Mouse (Mus musculus) testis, adult 10 weeks (tissue): ENCODE results near the gene Klhdc3. TPM values are rescaled to one million over a fixed set of nuclear protein-coding genes. Genes with fewer than 3 reads are reported as not detected.

Source experiments
- polyA plus RNA-seq: library from polyadenylated mRNA; stranded (reverse); fragments of 350-450 nt; fragmentation: Illumina TruSeq; extraction: RNeasy Lipid Tissue Mini Kit (QIAGEN cat#74804); gene quantifications from one replicate; pipeline ENCODE4 v1.2.3, GENCODE M21; 2014; ENCODE audit warnings: low read depth, low replicate concordance

Gene Klhdc3
- polyA plus RNA-seq: 36.7 TPM

DNA sequence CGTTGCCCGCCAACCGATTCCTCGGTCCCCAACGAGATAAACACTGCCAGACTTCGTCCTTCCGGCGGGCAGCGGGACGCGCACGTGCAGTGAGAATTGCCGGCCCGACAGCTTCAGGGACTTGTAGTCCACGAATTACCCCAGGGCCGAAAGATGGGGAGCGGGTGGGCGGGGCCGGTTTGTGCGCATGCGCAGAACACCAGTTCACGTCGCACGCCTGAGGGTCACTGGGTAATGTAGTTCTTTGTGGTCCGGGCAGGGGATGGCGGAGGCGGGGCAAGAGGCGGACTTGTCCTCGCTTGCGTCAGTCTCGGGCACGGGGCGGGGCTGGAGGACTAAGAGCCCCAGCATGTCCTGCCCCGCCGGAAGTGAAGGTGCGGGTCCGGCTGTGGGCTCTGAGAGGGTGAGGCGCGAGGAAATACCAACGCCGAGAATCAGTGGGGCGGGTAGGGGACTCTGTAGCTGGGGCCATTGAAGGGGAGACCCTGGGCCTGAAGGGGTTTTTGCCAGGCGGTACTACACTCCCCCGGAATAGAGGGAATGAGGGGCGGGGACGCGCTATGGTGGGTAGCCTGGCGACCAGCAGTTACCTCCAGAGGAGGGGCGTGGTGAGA, at the start of gene Klhdc3:
Klhdc3 (minus strand) TSS at position 155 of the 614 bp plus-strand sequence.

DNA sequence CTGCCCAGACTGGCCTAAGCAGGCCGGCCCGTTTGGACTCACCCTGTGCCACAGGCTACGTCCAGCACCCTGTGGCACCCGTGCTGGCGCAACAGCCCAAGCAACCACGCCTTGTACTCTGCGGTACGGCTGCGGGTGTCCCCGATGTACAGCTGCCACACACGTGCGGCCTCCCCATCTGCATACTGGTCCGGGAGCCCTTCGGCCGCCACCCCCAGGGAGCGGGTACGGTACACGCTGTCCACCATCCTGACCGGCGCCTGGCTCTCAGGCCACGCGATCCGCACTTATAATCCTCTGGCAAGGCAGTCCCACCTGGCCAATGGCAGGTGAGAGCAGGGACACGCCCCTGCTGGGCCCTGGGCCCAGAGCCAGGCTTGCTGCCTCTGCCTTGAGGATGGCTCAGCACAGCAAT, 48.2 kb upstream of the Klhdc3 start, which contains the start of gene Gnmt:
Gnmt (minus strand) TSS at position 265 of the 415 bp plus-strand sequence.

DNA sequence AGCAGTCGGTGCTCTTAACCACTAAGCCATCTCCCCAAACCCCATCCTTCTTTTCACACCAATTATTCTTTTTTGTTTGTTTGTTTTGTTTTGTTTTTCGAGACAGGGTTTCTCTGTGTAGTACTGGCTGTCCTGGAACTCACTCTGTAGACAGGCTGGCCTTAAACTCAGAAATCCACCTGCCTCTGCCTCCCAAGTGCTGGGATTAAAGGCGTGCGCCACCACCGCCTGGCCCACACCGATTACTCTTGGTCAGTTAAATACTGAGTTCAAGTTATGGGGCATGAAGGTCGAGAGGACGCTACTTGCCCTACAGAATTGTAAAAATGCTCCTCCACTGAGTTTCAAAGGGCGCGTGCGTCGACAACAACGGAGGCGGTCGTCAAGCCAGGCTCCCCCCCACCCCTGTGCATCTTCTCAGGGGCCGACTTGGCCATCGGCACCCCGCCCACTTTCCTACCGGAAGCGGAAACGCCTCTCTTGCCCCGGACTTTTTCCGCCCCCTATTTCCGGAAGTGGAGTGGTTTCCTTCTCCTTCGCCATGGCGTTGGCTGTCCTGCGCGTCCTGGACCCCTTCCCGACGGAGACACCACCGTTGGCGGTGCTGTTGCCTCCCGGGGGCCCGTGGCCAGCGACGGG, 30.4 kb upstream of the Klhdc3 start, which contains the start of gene Pex6:
Pex6 (plus strand) TSS at position 505 of the 639 bp plus-strand sequence.

DNA sequence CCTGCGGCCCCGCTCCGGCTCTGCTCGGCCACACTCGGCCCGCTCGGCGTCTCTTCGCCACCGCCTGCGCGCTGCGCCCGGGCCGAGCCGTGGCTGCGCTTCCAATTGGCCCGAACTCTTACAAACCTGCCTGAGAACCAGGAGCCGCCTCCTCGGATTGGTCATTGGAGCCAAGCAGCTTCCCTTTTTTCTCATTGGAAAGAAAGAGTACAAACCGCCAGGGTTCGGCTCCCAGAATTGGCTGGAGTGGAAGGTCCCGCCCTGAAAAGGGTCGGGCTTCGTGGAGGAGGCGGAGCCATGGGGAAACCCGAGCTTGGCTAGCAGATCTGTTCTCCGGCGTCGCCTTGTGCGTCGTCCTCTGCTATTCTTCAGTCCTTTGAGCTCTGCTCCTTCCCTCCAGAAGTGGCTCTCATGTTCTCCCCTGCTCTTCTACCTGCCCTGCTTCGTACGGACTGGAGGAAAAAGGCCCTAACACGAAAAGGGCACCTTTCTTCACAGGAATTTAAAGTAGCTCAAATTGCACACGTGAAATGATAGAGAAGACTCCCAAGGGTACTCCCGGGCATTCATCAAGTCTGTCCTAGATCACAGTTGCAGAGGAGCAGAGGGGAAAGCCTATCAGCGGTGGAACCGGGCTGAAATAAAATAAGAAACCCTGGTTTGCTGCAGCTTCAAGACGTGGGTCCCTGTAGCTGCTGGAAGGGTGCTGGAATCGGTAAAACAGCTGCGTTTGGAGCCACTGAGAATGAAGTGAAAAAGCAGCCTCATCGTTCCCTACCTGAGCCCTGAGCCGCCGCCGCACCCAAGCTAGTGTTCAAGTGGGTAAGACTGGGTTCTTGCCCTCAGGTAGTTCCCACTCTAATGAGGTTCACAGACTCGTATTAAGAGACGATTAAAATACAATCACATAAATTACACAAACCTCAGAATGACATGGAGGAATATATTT, 24.4 kb upstream of the Klhdc3 start, which contains the start of gene Ppp2r5d:
Ppp2r5d (minus strand) TSS at position 225 of the 949 bp plus-strand sequence.

DNA sequence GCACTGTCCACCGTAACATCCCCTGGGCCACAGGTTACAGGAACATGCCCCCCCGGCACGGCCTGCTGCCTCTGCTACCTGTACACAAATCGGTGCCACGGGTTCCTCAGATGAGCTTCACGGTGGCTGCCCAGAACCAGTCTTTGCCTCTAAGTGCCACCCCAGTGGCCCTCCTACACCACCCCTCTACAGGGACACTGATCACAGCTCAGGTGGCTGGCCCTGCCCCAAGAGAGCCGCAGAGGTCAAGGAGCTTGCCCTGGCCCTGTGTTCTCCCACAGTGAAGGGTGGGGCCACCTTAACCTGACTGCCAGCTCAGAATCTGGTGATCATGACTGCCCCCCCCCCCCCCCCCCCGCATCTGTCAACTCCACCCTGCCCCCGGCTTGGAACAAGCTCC, 2.3 kb downstream of the Klhdc3 start, which contains the start of gene Mea1:
Mea1 (plus strand) TSS at position 378 of the 400 bp plus-strand sequence.

DNA sequence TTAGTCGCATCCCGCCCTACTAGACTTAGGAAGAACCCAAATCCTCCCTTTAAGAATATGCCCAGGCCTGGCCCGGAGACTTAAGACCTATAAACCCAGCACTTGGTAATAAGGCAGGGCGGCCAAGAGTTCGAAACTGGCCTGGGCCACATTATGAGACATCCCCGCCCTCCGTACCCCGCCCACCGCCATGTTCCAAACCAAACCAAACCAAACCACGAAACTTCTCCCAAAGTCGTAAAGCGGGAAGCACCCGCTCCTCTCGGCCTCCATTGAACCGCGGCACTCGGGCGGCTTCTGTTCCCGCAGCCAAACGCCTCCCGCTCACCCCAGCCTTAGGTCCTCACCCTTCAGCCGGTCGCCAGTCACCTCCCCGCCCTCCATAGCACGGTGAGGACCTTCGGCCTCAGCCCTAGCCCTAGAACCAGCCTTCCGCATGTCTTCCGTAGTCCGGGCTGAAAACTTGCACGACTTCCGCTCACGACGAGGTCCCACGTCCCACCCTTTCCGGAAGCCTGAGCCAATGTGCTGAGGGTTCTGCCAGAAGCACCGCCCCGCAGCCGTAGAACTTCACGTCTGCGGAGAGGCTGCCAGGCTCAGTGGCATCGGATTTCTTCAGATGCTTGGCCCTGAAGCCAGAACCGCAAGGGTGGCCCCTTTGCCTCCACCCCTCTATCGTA, 6.7 kb downstream of the Klhdc3 start, which contains the start of gene Rrp36:
Rrp36 (minus strand) TSS at position 503 of the 680 bp plus-strand sequence.

DNA sequence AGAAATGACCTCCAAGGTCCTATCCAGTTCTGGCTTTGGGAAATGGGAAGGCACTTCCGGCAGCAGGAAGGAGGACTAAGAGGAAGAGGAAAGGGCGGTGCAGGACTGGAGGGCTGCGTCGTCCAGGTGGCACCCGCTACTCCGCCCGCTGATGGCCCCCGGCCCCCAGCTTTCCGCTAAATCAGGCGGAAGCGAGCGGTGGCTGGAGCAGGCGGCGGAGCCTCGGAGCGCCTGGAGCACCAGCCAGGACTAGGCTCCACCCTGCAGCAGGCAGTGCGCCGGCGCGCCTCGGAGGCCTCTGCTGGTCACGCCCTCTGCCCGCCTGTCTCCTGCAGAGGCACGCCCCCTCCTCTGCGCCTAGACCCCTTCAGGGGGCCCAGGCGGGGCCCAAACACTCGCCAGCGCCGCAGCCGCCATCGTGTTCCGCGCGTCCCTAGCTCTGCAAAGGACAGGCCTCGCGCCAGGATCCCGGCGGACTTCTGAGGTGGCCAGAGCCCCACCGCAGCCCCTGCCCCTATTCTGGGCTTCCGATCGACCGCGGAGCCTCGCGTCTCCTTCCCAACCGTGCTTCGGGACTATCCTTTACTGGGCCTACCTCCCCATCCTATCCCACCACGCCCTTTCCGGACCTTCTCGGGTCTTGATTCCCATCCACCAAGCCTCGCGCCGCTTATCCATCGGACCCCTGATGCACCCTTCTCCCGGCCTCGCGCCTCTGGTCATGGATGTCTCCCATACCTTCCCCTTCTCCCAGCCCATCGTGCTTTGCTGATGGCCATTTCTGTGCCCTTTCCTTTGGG, 30.3 kb downstream of the Klhdc3 start, which contains the start of gene Cul7:
Cul7 (plus strand) TSS at position 106 of the 800 bp plus-strand sequence.

DNA sequence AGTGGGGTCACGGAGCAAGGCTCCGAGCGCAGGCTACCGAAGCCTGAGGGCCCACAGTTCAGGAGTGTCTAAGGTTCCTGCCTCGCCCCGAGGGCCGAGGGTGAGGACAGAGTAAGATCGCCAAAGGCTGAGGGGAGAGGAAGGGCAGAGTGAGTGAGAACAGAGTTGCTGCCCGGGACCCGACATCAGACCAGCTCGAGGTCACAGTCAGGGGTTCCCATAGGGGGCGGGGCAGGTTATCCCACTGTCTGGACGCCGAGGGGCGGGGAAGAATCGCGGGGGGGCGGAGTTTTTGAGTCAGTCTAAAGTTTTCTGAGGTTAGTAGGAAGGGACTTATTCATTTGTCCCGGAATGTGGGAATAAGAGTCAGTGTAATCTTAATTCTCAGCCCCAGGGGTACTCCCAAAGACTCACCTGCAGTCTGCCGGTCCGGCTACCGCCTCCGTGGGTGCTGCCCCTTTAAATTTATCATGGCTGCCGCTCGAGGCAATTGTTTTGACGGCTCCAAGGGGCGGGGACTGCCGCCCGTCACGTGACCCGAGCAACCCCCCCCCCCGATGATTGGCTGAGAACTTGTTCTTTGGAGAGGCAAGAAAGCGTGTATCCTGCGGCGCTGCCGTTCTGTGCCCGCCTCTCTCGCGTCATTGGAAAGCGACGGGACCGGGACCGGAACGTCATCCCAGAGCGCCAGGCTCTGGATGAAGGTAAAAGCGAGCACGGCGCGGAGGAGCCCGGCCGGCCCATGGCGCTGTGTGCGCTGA, 35.0 kb downstream of the Klhdc3 start, which contains the start of the genes Klc4 and Mrpl2:
Klc4 (minus strand) TSS at position 462 of the 761 bp plus-strand sequence.
Mrpl2 (plus strand) TSS at position 669 of the 761 bp plus-strand sequence.

DNA sequence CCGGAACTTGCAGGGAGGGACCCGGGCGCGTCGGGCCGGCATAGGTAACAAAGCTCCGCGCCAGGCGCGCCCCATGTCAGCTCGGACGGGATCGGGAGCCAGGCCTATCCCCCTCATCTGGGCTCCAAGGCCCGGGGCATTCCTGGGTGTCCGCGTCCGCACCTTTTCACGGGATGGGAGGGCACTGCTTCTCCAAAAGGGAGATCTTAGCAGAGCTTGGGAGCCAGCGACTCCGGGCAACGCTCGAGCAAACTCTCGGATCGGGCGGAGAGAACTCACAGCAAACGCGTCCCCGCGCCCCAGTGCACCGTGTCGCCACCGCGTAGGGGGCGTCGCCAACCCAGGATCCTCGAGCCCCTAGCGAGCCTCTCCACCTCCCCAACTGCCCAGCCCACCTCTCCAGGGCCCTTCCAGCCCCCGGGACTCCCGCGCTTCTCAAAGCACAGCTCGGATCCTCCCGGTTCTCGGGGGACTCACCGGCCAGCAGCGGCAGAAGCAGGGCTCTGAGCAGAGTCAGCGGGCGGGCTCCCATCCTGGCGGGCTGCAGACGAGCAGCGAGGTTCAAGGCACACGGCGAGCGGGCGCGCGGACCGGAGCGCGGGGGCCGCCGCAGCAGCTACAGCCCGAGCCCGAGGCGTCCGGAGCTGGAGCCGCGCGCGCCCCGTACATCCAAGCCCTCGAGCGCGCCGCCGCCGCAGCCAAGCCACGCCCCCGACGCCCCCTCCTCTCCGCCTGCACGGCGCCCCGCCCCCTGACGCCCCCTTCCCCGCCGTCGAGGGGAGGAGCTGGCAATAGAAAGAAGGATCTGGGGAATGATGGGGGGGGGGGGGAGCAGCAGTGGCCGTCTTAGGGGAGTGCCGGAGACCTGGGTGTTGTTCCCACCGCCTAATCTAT, 51.7 kb downstream of the Klhdc3 start, which contains the start of gene Ptk7:
Ptk7 (minus strand) TSS at position 714 of the 894 bp plus-strand sequence.

Other genes with a start within 250 kb of the Klhdc3 start
- not detected for gene Slc22a7, start 242.5 kb downstream of the Klhdc3 start, polyA plus RNA-seq
- 3.8 TPM for gene Ttbk1, start 193.2 kb downstream of the Klhdc3 start, polyA plus RNA-seq
- gene Dnph1, start 184.2 kb downstream of the Klhdc3 start, polyA plus RNA-seq: 3.1 TPM
- 2.6 TPM for gene Cul9, start 134.5 kb downstream of the Klhdc3 start, polyA plus RNA-seq
- gene Srf, start 124.7 kb downstream of the Klhdc3 start, polyA plus RNA-seq: 0.36 TPM
- 0.04 TPM for gene Ptk7, start 51.4 kb downstream of the Klhdc3 start, polyA plus RNA-seq
- gene Klc4, start 34.9 kb downstream of the Klhdc3 start, polyA plus RNA-seq: 0.22 TPM
- 1.8 TPM for gene Mrpl2, start 34.7 kb downstream of the Klhdc3 start, polyA plus RNA-seq
- 0.11 TPM for gene Cul7, start 30.6 kb downstream of the Klhdc3 start, polyA plus RNA-seq
- 1.1 TPM for gene Rrp36, start 6.6 kb downstream of the Klhdc3 start, polyA plus RNA-seq
- 131 TPM for gene Mea1, start 2.1 kb downstream of the Klhdc3 start, polyA plus RNA-seq
- 2.8 TPM for gene Ppp2r5d, start 24.2 kb upstream of the Klhdc3 start, polyA plus RNA-seq
- gene Pex6, start 30.5 kb upstream of the Klhdc3 start, polyA plus RNA-seq: 0.85 TPM
- not detected for gene Gnmt, start 48.3 kb upstream of the Klhdc3 start, polyA plus RNA-seq
- 0.95 TPM for gene Cnpy3, start 71.3 kb upstream of the Klhdc3 start, polyA plus RNA-seq
- not detected for gene Ptcra, start 82.8 kb upstream of the Klhdc3 start, polyA plus RNA-seq
- gene 2310039H08Rik, start 91.7 kb upstream of the Klhdc3 start, polyA plus RNA-seq: 14.5 TPM
- gene Rpl7l1, start 101.8 kb upstream of the Klhdc3 start, polyA plus RNA-seq: 20.1 TPM
- 7.7 TPM for gene Bicral, start 177.6 kb upstream of the Klhdc3 start, polyA plus RNA-seq
- gene Tbcc, start 209.8 kb upstream of the Klhdc3 start, polyA plus RNA-seq: 7.8 TPM
- gene Prph2, start 229.5 kb upstream of the Klhdc3 start, polyA plus RNA-seq: 0.99 TPM